Mouse (Mus musculus) natural killer cell, adult 2 months (primary cell): ENCODE data around the gene Baz2b.
A peak's percentile ranks its signal among the peaks of the same experiment; 100 is the strongest.

ENCODE experiments used
- DNase-seq, 2 experiments: peaks; one replicate each; pipeline ENCODE4 v3.0.0; 2022; ENCODE audit warnings: low spot score in 2 of 2

Gene Baz2b

GRCm38 (mm10) chr2:60132269-60133042 is 77.2 kb downstream of the Baz2b start:
- DNase-seq: no peak

DNA sequence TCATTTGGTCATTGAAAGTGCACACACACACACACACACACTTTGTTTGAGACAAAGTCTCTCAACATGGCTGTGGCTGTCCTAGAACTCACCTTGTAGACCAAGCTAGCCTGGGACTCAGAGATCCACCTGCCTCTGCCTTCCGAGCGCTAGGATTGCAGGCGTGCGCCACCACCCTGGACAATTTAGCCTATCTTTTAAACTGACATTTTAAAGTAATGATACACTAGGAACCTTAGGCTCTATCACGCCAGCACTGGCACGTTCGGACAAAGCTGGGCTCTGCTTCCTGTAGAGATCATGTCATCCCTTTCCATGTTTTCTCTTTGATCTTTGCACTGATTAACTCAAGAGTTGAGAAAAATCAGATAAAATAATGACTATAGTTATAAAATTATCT is 81.0 kb downstream of the Baz2b start:
- DNase-seq: no peak

- DNase-seq: no peak
Observed at GRCm38 (mm10) chr2:60126831-60127230, 82.8 kb downstream of the Baz2b start.

DNA sequence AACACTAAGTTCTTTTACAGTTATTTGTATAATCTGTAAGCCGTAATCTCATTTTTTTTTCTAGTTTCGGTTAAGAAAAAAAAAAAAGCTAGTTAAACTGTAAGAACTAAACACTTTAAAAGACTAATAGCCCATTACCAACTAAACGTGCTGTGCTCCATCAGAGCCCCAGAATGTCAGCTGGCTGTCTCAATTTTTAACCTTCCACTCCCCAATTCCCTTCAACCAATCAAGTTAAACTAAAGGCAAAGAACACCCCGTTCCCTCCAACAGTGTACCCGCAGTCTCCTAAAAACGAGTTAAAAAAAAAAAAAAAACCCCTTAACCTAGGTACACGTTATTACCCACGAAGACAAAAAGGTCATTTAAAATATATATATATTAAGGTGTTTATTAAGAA is 83.3 kb downstream of the Baz2b start:
- no peak for DNase-seq

DNA sequence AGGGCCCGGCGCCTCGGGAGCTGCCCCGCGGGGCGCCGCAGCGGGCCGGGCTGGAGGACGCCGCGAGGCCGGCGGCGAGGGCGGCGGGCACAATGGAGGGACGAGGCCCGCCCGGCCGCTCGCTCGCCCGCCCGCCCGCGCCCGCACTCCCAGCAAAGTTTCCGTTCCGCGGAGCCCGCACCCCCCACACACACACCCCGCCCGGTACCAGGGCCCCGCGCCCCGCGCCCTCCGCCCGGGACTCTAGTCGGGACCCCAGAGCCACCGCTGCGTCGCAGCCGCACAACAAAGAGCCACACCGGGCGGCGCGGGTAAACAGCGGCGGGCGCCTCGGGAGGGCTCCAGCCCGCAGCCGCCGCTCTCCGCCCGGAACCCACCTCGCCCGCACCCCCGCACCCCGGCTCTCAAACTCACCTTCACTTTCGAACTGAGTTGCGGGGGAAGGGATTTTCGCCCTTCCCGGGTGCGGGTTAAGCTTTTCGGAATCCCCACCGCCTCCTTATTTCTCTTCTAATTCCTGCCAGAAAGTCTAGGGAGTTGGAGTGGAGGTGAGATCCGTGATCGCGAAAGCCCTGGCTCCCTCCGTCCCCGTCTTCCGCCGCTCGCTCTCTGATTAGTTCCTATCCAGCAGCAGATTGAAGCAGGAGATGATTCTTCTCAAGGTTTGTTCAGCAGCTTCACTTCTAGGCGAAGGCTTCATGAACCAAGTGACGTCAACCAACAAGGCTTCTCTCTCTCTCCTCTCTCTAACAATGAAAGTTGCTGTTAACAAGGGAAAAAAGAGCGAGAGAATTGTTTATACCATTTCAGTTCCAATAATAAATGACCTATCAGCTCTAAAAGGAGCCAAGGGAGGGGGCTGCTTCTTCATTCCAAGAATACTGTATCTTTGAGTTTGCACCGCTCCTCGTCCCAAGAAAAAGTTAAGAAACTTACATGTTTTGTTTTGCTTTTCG is 84.3 kb downstream of the Baz2b start:
- peak; percentile 51 for DNase-seq

- DNase-seq: peak in 1 of 2 experiments; percentile 27
Observed at GRCm38 (mm10) chr2:60124648-60125048, 85.0 kb downstream of the Baz2b start.

DNA sequence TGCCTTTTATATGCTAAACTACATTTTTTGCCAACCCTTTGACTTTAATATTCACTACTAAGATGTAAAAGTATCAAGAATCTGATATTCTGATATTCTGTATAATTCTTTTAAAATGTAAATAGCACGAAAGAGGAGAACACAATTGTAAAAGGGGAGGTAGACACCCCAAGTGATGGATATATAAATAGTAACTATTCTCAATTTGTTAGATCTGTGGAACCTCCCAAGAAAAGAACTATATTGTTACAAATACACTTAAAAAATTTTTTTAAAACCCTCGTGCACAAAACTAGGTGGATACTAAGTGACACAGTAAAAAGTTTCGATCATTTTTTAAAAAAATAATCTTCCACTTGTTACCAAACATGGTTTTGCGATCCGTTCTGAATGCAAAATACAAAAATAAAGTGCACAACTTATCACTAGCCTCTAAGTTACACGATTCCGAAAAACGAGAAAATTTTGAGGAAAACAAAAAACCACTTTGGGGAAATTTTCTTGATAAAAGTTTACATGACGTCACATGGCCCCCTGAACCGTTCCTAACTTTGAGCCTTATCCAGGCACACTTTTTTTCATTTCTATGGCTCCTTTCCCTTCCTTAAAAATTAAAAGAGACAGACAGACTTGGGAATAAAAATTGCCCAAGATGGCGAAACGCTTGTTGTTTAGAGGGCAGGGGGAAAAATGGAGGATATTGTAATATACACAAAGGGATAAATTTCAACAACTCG is 85.6 kb downstream of the Baz2b start:
- no peak for DNase-seq

DNA sequence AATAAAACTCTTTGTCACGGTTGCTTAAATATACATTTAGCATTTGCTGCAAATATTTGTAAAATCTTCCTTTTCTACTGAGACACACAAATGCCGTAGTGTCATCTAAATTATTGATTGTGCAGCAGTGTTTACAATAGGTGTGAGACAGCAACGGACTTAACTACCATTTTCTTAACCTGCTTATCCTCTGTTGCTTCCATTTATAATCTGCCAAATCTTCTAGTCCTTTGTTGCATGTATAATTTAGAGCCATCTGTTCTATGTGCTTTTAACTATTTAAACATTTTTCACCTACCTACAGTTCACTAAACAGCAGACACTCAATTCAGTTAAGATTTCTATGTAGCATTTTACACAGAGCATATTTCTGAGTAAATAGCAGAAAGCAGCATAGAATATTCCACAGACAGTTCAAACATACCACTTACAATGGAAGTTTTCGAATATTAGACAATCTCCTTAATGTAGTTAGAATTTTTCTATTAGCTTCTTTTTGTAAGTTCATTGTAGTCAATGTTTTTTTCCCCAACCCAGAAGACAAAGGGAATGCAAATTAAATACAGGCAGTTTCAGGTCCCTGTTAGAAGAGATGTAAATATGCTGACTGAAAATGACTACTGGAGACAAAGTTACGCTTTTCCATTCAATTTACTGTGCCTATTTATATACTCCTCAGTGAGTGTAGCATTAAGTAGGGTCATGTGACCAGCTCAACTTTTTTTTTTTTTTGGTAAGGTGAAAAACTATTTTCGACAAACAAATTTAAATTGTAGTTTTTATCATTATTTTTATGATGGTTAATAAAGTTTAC is 86.4 kb downstream of the Baz2b start:
- DNase-seq: no peak

- DNase-seq: no peak
Observed at GRCm38 (mm10) chr2:60122188-60122587, 87.5 kb downstream of the Baz2b start.

- no peak for DNase-seq
Observed at GRCm38 (mm10) chr2:60120681-60121080, 89.0 kb downstream of the Baz2b start.

DNA sequence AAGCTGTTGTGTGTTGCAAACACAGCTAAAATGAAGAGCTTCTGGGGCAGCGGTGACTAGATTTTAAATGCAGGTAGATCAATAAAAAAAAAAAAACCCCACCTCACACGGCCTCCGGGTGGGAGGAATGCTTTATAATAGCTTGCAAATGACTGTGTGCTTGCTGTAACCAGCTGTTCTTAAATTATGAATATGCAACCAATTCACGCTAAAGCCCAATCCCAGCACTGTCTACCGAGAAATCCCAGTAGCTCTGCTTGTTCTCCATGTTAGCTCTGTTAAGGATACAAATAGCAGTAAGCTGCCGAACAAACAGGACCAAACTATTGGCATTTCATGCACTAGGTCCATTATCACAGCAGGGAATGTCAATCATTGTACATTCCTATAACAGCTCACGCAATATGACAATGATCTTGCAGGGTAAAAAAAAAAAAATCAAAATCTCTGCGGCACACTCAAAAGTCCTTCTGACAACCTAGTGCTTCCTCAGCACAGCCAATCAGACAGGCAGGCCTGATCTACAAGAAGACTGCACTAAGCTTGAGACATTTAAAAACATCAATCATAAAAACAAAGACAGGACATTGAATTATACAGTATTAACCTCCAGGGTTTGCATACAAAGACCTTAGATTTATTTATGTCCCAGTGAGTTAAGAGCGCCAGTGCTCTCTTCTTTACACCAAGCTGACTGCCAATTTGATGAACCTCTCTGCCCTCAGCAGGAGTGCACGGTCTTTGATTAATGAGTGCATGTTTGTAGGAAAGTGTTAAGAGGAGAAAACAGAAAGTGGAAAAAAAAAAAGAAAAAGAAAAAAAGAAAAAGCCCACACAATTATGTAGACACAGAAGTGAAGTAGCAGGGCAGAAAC is 90.7 kb downstream of the Baz2b start:
- no peak for DNase-seq

DNA sequence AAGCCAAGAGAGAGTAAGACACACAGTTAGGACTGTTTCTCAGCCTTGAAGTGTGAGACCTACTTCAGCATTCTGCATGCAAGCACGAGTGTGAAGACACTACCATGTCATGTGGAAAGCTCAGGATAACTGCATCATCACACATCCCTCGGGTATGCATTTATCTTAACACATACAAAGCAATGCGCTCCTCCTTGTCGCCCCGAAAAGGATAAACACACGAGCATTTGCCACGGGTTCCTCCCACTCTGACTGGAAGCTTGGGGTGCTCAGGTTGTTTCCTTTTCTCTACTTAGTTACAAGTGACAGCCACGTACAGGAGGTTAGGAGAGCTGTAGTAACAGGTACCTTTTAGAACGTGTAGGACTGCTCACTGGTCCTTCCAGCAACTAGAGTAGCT is 91.8 kb downstream of the Baz2b start:
- no peak for DNase-seq

DNA sequence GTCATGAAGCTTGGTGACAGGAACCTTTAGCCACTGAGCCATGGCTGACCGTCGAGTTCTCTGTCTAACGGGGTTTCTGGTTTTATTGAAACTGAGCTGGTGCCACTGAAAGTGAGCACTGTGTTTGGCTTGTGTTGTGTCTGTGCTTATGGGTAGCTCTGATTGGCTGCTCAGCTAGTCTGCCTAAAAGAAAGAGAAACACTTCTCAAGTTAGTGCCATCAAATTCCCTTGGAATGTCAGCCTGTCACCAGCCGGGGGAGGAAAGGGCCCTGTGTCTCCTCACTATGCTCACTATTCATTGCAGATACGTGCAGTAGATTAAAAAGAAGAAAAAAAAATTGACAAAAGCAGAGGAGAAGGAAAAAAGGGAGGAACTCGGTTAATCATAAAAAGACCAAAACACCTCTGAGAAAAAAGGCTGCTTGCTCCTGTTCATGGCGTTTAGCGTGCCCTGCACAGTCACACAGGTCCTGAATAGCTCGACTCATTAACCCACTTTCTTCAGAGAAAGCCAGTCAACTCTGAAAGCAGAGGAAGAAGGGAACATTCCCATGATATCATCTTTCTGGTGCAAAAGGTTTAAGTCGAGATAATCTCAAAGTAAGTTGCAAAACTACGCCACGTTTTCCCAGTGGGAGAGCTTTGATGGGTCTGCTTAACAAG is 93.6 kb downstream of the Baz2b start:
- no peak for DNase-seq

- DNase-seq: no peak
Observed at GRCm38 (mm10) chr2:60114901-60115300, 94.7 kb downstream of the Baz2b start.

DNA sequence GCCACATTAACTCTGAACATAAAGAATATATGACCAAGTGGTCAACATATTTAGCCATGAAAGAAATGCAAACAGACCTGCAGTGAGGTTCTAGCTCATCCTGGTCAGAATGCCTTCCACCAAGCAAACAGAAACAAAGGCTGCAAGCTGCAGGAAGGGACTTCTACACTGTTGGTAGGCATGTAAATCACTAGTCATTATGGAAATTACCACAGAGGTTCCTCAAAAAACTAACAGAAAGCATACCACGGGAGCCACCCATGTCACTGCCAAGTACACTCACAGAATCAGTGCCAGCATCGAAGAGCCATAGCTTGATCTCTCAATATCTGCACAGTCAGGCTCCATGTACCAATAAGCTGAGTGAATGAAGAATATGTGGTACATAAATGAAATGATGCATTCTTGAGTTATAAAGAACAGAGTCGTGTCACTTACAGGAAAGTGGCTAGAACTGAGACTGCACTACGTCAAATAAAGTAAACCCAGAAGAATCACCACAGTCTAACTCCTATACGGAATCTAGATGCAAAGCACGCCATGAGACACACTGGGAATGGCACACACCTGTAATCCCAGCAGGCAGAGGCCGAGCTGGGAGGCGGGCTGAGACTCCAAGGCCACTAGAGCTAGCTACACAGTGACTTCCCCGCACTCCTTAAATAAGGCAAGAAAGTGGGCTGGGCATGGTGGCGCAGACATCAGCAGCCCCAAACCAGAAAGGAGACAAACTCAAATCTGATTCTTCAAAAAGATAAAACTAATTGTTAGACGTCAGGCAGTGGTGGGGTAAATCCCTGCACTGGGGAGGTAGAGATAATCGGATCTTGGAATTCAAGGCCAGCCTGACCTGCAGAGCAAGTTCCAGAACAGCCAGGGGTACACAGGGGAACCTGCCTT is 95.7 kb downstream of the Baz2b start:
- DNase-seq: peak in 1 of 2 experiments; percentile 20

GRCm38 (mm10) chr2:60112116-60112515 is 97.5 kb downstream of the Baz2b start:
- DNase-seq: no peak

- no peak for DNase-seq
Observed at GRCm38 (mm10) chr2:60109001-60109400, 100.6 kb downstream of the Baz2b start.

GRCm38 (mm10) chr2:60096625-60097024 is 113.0 kb downstream of the Baz2b start:
- no peak for DNase-seq

- no peak for DNase-seq
Observed at GRCm38 (mm10) chr2:60090280-60090679, 119.4 kb downstream of the Baz2b start.
